Mouse (Mus musculus) liver, embryonic 15.5 days (tissue): ENCODE measurements at regions not wholly inside any gene's neighbourhood (a gene's known extent, or its start where the extent isn't known, plus 50 kb on each side); places are given as distances from the start of the nearest gene placed in this dataset.

Experiments
- ATAC-seq: fragments of 200-750 bp; cut with Nextera tagmentation; 2 replicates; pipeline ENCODE4 v1.8.0; 2017; ENCODE audit warnings: moderate number of reproducible peaks, mild to moderate bottlenecking, moderate library complexity; ENCODE audit not compliant: insufficient read depth
- H3K27ac ChIP-seq: fragments of 300-500 bp; sonication (generic); replicated peaks from 2 replicates; pipeline ENCODE4 v1.5.1; 2015; ENCODE audit warnings: mild to moderate bottlenecking, inconsistent platforms
- H3K27me3 ChIP-seq: fragments of 300-500 bp; sonication (generic); 2 replicates; pipeline ENCODE4 v1.6.1; 2015; ENCODE audit warnings: mild to moderate bottlenecking, inconsistent platforms
- H3K36me3 ChIP-seq: fragments of 300-500 bp; sonication (generic); replicated peaks from 2 replicates; pipeline ENCODE4 v1.6.1; 2015; ENCODE audit warnings: moderate library complexity, mild to moderate bottlenecking, inconsistent platforms
- H3K4me1 ChIP-seq: fragments of 300-500 bp; sonication (generic); replicated peaks from 2 replicates; pipeline ENCODE4 v1.6.1; 2015; ENCODE audit warnings: inconsistent platforms
- H3K4me2 ChIP-seq: fragments of 300-500 bp; sonication (generic); 2 replicates; pipeline ENCODE4 v1.6.1; 2015; ENCODE audit warnings: moderate library complexity, mild to moderate bottlenecking, inconsistent platforms
- H3K4me3 ChIP-seq: fragments of 300-500 bp; sonication (generic); replicated peaks from 2 replicates; pipeline ENCODE4 v1.5.1; 2015; ENCODE audit warnings: mild to moderate bottlenecking, inconsistent platforms
- H3K9ac ChIP-seq: fragments of 300-500 bp; sonication (generic); 2 replicates; pipeline ENCODE4 v1.6.1; 2015; ENCODE audit warnings: moderate library complexity, mild to moderate bottlenecking, inconsistent platforms
- H3K9me3 ChIP-seq: fragments of 300-500 bp; sonication (generic); replicated peaks from 2 replicates; pipeline ENCODE4 v1.6.1; 2016; ENCODE audit warnings: inconsistent platforms
- WGBS: fragments of 180-500 bp; shearing (Covaris S2); methylation state at CpG from one replicate; pipeline ENCODE4 v1.1.7; 2015; ENCODE audit warnings: mixed read lengths; ENCODE audit not compliant: insufficient replicate concordance; 5-methylcytosine and 5-hydroxymethylcytosine counted together

DNA sequence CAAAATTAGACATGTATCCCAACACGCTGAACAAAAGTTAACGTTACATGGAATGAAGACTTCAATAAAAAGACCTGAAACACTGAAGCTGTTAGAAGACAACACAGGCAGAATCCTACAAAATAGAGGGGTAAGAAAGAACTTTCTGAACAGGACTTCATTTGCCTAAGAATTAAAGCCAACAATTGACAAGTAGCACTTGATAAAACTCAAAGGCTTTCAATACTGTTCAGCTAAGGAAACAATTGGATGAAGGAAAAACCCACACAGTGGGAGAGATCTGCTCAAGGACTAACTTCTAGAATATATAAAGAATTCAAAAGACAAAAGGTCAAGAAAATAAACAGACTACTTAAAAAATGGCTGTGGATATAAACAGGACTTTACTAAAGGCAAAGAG is 535.2 kb upstream of the Adamts9 start:
- Histone ChIP-seq H3K27me3 (no peaks in the 10 kb centered on the region), H3K9me3 (no peaks in the 10 kb centered on the region), H3K4me3 (no peak overlapping the region), H3K36me3 (no peaks in the 10 kb centered on the region), H3K4me1 (no peaks in the 10 kb centered on the region), H3K27ac (no peak overlapping the region), H3K9ac (no peak overlapping the region), H3K4me2 (no peak overlapping the region)
- WGBS, result 79% methylated on average over 2 of the region's 2 CpGs
- no peak for ATAC-seq

DNA sequence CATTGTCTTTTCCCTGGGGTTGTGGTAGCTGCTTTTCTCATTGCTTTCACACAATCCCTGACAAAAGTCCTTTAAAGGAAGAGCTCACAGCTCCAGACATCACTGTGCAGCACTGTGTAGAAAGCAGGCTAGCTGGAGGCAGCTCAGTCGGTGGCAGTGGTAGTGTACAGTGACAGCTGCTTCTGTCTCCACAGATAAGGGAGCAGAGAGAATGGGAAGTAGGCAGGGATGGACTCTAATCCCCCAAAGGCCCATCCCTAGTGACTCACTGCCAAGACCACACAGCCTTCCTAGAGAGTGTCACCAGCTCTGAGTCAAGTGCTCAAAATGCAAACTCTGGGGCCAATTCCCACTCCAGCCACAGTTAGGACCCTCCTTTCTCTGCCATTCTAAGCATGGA is 531.7 kb upstream of the Adamts9 start:
- no peak for ATAC-seq
- WGBS, result 0% methylated on average over 1 of the region's 1 CpGs

DNA sequence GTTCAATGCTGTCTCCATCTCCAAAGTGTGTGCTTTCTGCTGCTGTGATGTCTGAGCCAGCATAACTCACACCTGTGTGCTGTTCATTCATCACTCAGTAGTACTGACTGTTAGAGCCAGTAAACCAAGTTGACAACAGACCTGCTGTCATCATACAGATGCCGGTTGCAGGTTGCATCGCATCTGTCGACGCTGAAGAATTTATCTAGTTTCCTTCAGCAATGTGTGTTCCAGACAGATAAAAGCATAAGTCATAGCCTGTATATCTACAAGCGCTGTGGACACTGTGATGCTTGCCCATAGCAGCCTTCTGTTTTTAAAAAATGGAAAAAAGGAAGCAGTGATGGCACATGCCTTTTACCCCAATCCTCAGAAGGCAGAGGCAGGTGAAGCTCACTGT is 524.6 kb upstream of the Adamts9 start:
- no peak overlapping the region for H3K4me3 ChIP-seq
- no peak overlapping the region for H3K4me2 ChIP-seq
- H3K9ac ChIP-seq, result no peak overlapping the region
- H3K4me1 ChIP-seq, result no peaks in the 10 kb centered on the region
- 43% methylated on average over 5 of the region's 5 CpGs for WGBS
- H3K36me3 ChIP-seq, result no peaks in the 10 kb centered on the region
- H3K27me3 ChIP-seq, result no peaks in the 10 kb centered on the region
- no peaks in the 10 kb centered on the region for H3K9me3 ChIP-seq
- ATAC-seq, result no peak
- H3K27ac ChIP-seq, result no peak overlapping the region

More for the DNA sequence above, 531.7 kb upstream of the Adamts9 start:
- H3K27ac ChIP-seq, result no peak overlapping the region
- no peak overlapping the region for H3K4me2 ChIP-seq
- no peaks in the 10 kb centered on the region for H3K27me3 ChIP-seq
- no peak overlapping the region for H3K4me3 ChIP-seq
- no peaks in the 10 kb centered on the region for H3K36me3 ChIP-seq
- H3K9me3 ChIP-seq, result no peaks in the 10 kb centered on the region
- no peak overlapping the region for H3K9ac ChIP-seq
- no peaks in the 10 kb centered on the region for H3K4me1 ChIP-seq

DNA sequence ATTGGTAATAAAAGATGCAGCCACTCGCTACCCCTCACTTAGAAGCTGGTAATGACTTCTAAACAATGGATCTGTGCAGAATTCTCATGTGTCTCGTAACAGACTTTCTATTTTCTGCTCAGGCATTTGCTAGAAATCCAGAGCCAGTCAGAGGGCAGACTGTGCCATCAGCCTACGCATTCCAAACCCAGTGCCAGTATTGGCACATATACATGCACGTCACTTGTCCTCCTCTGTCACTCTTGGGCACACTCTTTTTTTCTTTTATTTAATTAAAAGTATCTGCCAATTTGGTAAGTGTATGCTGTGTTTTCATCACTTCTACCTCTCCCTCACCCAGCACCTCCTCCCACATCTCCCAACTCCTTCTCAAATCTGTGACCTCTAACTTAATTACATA is 519.6 kb upstream of the Adamts9 start:
- WGBS, result 59% methylated on average over 4 of the region's 4 CpGs
- no peak overlapping the region for H3K9ac ChIP-seq

DNA sequence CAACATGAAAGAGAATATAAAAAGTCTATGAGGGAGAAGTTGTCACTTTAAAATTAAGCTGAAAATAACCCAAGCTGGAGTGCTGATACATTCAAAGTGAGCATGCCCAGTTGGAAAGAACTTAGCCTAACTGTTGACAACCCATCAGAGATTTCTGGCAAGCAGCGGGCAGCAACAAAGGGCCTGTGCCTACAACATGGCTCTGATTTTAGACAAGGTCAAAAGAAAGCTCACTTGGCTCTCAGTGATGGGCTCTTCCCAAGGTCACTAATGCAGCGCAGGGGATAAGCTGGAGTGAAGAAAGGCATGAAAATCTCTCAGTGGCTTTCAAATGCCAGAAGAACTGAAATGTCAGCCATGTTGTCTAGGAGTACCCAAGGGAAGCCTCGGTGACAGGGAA is 518.1 kb upstream of the Adamts9 start:
- no peaks in the 10 kb centered on the region for H3K36me3 ChIP-seq
- 75% methylated on average over 3 of the region's 3 CpGs for WGBS

More for the DNA sequence above, 519.6 kb upstream of the Adamts9 start:
- no peaks in the 10 kb centered on the region for H3K4me1 ChIP-seq
- H3K9me3 ChIP-seq, result no peaks in the 10 kb centered on the region
- no peaks in the 10 kb centered on the region for H3K36me3 ChIP-seq
- H3K4me2 ChIP-seq, result no peak overlapping the region
- no peak for ATAC-seq
- no peaks in the 10 kb centered on the region for H3K27me3 ChIP-seq
- no peak overlapping the region for H3K4me3 ChIP-seq
- H3K27ac ChIP-seq, result no peak overlapping the region

GRCm38 (mm10) chr6:93457613-93458012 is 514.3 kb upstream of the Adamts9 start:
- Histone ChIP-seq H3K27ac (no peak overlapping the region), H3K4me2 (no peak overlapping the region), H3K27me3 (no peaks in the 10 kb centered on the region), H3K9ac (no peak overlapping the region), H3K4me3 (no peak overlapping the region), H3K36me3 (no peaks in the 10 kb centered on the region), H3K9me3 (no peaks in the 10 kb centered on the region), H3K4me1 (no peaks in the 10 kb centered on the region)
- WGBS, result 57% methylated on average over 4 of the region's 4 CpGs
- ATAC-seq, result no peak

More for the DNA sequence above, 518.1 kb upstream of the Adamts9 start:
- no peaks in the 10 kb centered on the region for H3K9me3 ChIP-seq
- no peak for ATAC-seq
- no peak overlapping the region for H3K9ac ChIP-seq
- no peak overlapping the region for H3K4me2 ChIP-seq
- no peaks in the 10 kb centered on the region for H3K4me1 ChIP-seq
- H3K27ac ChIP-seq, result no peak overlapping the region
- no peaks in the 10 kb centered on the region for H3K27me3 ChIP-seq
- H3K4me3 ChIP-seq, result no peak overlapping the region

DNA sequence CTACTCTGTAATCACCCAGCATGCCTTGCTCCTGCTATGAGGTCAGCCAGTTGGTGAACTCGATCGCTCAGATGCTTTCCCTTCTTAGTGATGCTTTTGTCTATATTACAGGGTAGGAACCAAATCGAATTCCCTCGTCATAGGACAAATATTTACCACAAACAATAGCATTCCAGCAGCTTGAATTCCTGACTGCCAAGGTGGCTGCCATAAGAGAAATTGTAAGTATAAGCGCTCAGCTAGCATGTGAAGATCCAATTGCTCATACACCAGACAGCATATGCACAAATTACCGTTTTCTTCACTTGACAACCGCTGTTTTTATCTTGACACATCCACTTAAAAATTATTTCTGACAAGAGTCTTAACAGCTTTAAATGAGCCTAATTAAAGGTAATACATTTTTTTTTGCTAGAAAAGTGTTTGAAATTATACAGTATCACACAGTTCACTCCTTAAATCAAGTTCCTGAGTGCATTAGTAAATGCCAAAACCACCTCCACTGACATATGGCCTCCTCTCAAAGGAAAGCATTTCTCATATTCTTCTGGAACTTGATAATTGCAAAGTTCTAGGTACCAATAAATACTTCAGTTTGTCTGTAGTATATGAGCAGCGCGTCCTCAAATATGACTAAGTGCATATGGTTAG is 513.2 kb upstream of the Adamts9 start:
- H3K27me3 ChIP-seq, result no peaks in the 10 kb centered on the region
- no peak overlapping the region for H3K27ac ChIP-seq
- no peak overlapping the region for H3K4me3 ChIP-seq
- no peak overlapping the region for H3K4me2 ChIP-seq
- 69% methylated on average over 9 of the region's 9 CpGs for WGBS
- H3K9me3 ChIP-seq, result no peaks in the 10 kb centered on the region
- H3K4me1 ChIP-seq, result no peaks in the 10 kb centered on the region
- ATAC-seq, result no peak
- H3K9ac ChIP-seq, result no peak overlapping the region
- no peaks in the 10 kb centered on the region for H3K36me3 ChIP-seq

- no peaks in the 10 kb centered on the region for H3K4me1 ChIP-seq
- H3K9ac ChIP-seq, result no peak overlapping the region
- H3K4me3 ChIP-seq, result no peak overlapping the region
- no peaks in the 10 kb centered on the region for H3K27me3 ChIP-seq
- H3K9me3 ChIP-seq, result no peaks in the 10 kb centered on the region
- no peak overlapping the region for H3K4me2 ChIP-seq
- no peaks in the 10 kb centered on the region for H3K36me3 ChIP-seq
- no peak overlapping the region for H3K27ac ChIP-seq
- WGBS, result 67% methylated on average over 16 of the region's 16 CpGs
- ATAC-seq, result no peak
Measured at GRCm38 (mm10) chr6:93445568-93445967, 502.3 kb upstream of the Adamts9 start.

DNA sequence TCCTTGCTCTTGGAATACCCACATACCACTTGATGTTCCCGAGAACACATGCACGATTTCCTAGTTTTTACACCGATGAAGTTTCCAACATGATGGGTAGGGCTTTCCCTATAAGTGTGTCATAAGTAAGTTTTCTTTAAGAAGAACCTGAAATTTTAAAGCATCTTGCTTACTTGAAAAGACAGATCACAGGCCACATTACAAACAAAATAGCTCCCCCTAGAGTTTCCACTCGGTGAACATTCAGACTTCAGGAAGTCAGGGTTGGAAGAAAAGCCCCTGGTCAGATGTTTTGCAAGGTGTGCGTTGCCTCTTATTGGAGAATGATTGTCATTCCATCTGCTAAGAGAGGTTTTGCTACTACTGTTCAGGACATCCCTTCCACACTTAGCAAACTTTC is 501.8 kb upstream of the Adamts9 start:
- Histone ChIP-seq H3K9me3 (no peaks in the 10 kb centered on the region), H3K27ac (no peak overlapping the region), H3K36me3 (no peaks in the 10 kb centered on the region), H3K4me2 (no peak overlapping the region), H3K4me3 (no peak overlapping the region), H3K27me3 (no peaks in the 10 kb centered on the region), H3K9ac (no peak overlapping the region), H3K4me1 (no peaks in the 10 kb centered on the region)
- WGBS, result 56% methylated on average over 5 of the region's 5 CpGs
- no peak for ATAC-seq

DNA sequence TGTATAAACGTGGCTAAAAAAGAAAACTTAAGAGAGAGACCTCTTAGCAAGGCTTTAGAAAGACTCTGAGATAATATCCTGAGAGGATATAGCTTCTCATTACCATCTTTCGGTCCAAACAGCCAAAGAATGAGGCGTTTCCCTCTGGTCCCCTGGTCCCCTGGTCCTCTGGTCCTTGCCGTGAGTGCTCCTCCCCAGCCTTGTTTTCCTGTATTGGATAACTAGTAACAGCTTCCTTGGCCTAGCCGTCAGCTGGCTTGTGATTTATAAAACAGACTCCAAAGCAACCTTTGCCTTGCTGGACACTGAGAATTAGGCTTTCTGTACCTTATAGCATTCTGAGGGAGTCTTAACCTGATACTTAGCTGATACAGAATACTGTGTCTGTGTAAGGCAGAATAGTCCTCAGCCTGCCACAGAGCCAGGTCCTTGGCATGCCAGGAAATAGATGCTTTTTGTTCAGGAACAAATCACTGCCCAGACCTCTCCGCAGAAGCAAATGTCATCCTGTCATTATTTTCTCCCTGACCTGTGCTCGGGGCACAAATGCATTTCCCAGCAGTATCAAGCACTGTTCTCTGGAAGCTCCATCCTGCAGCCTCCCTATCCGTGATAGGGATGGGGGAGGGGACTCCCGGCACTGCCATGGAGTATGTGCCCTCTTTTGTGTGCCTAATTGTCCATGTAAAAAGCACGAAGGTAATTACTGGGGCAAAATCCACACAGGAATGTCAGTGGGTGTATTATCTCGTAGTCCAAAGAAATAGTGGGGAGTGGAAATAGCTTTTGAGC is 500.7 kb upstream of the Adamts9 start:
- 28% methylated on average over 11 of the region's 11 CpGs for whole genome bisulfite sequencing
- Histone ChIP-seq H3K9me3 (no peaks in the 10 kb centered on the region), H3K27ac (no peak overlapping the region), H3K4me3 (no peak overlapping the region), H3K4me1 (no peaks in the 10 kb centered on the region), H3K27me3 (no peaks in the 10 kb centered on the region), H3K4me2 (no peak overlapping the region), H3K9ac (no peak overlapping the region), H3K36me3 (no peaks in the 10 kb centered on the region)
- no peak for ATAC-seq

DNA sequence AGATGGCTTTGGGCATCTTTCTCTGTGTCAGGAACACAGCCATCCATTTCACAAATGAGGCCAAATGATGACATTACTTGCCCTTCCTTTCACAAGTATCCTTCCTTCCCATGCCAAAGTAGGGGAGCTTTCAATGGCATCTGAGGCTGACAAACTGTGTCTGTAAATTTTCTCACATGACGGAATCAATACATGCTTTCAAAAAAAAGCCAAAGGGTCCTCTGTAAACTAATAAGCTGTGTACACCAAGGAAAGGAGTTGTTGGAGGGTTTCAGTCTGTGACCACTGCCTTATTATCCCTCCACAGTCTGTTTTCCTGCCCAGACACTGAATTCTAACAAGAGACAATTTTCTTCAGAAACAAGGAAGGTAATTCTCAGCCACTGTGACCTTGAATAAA is 490.2 kb upstream of the Adamts9 start:
- H3K9ac ChIP-seq, result no peak overlapping the region
- no peak overlapping the region for H3K4me3 ChIP-seq
- WGBS, result 44% methylated on average over 1 of the region's 1 CpGs
- H3K4me2 ChIP-seq, result no peak overlapping the region
- no peaks in the 10 kb centered on the region for H3K4me1 ChIP-seq
- H3K27ac ChIP-seq, result no peak overlapping the region
- no peak for ATAC-seq
- H3K27me3 ChIP-seq, result no peaks in the 10 kb centered on the region
- no peaks in the 10 kb centered on the region for H3K9me3 ChIP-seq
- no peaks in the 10 kb centered on the region for H3K36me3 ChIP-seq
